Mouse (Mus musculus) ES-Bruce4 (cell line): ENCODE data around the gene Atrip.

ENCODE experiments used
- CTCF ChIP-seq: IDR thresholded peaks from one replicate; pipeline ENCODE4 v1.8.1; 2011; ENCODE audit warnings: low read depth, low read length
- EP300 ChIP-seq: IDR thresholded peaks from 2 replicates; pipeline ENCODE4 v1.6.1; 2011; ENCODE audit warnings: low read depth, low read length; ENCODE audit not compliant: insufficient read depth
- POLR2A ChIP-seq: IDR thresholded peaks from one replicate; pipeline ENCODE4 v1.8.1; 2011; ENCODE audit warnings: low read length; ENCODE audit not compliant: insufficient read depth

- TF ChIP-seq POLR2A (no peak), CTCF (no peak), EP300 (no peak)
Observed at GRCm38 (mm10) chr9:109114276-109114675, 40.4 kb upstream of the Atrip start.
